Mouse (Mus musculus) adrenal gland, postnatal 36 days (tissue): ENCODE measurements around the gene Hspa8. TPM values are rescaled to one million over a fixed set of nuclear protein-coding genes. Genes with fewer than 3 reads are reported as not detected.
"Not testable (repeated sequence)": the region's sequence is repeated elsewhere in the genome, so short reads cannot be mapped to it uniquely, and the experiment has no call there.

ENCODE experiments used
- DNase-seq, 2 experiments: peaks; one replicate each; pipeline ENCODE4 v3.0.0; 2021; ENCODE audit warnings: mixed read lengths in 1 of 2
- long read RNA-seq, 2 experiments: library from polyadenylated mRNA; stranded (forward); transcript quantifications; one replicate each; pipeline ENCODE4 v2.0.0; 2021; ENCODE audit warnings: borderline sequencing depth in 2 of 2
- total RNA-seq, 2 experiments: library from RNA; stranded (reverse); gene quantifications; 2 replicates each; pipeline ENCODE4 v1.2.3; 2021

The Hspa8 gene
- 1,000 to 10,000 TPM; 1,561 to 3,265 TPM for total RNA-seq
- long read RNA-seq, experiment 1, transcript Hspa8-201 (9 exons, 2,394 nt) = major isoform, 2,246 of 2,408 reads
- long read RNA-seq, experiment 1, partial matches to known transcripts = 143 of 2,408 reads
- long read RNA-seq, experiment 1, other reads (novel, unspliced or antisense) = 19 of 2,408 reads
- long read RNA-seq, experiment 2, transcript Hspa8-201 (9 exons, 2,394 nt) = major isoform, 623 of 659 reads
- long read RNA-seq, experiment 2, partial matches to known transcripts = 29 of 659 reads
- long read RNA-seq, experiment 2, other reads (novel, unspliced or antisense) = 7 of 659 reads

GRCm38 (mm10) chr9:40800675-40801612 is at the start of gene Hspa8:
Gene Hspa8 (plus strand): TSS chr9:40800984.
- DNase-seq = peak; percentile 100

- no peak for DNase-seq
These were observed 49.0 kb upstream of the Hspa8 start for GRCm38 (mm10) chr9:40751749-40752148.

GRCm38 (mm10) chr9:40756401-40756800 is 44.4 kb upstream of the Hspa8 start:
- peak; percentile 36 to 64 for DNase-seq

GRCm38 (mm10) chr9:40757105-40757626 is 43.6 kb upstream of the Hspa8 start:
- peak; percentile 61 to 75 for DNase-seq

GRCm38 (mm10) chr9:40757685-40758270 is 43.0 kb upstream of the Hspa8 start:
- peak; percentile 69 to 76 for DNase-seq

- DNase-seq = no peak
These were observed 38.4 kb upstream of the Hspa8 start for GRCm38 (mm10) chr9:40762354-40762753.

GRCm38 (mm10) chr9:40764887-40765580 is 35.8 kb upstream of the Hspa8 start:
- DNase-seq = no peak

GRCm38 (mm10) chr9:40765581-40765940 is 35.2 kb upstream of the Hspa8 start:
- DNase-seq = no peak

GRCm38 (mm10) chr9:40766058-40766605 is 34.7 kb upstream of the Hspa8 start:
- DNase-seq = no peak

GRCm38 (mm10) chr9:40767946-40768345 is 32.8 kb upstream of the Hspa8 start:
- no peak for DNase-seq

GRCm38 (mm10) chr9:40772246-40772645 is 28.5 kb upstream of the Hspa8 start:
- DNase-seq = no peak

- DNase-seq = not testable (repeated sequence)
These were observed 27.6 kb upstream of the Hspa8 start for GRCm38 (mm10) chr9:40773142-40773541.

- no peak for DNase-seq
These were observed 26.9 kb upstream of the Hspa8 start for GRCm38 (mm10) chr9:40773869-40774268.

GRCm38 (mm10) chr9:40776044-40776443 is 24.7 kb upstream of the Hspa8 start:
- DNase-seq = no peak

GRCm38 (mm10) chr9:40776459-40777248 is 24.1 kb upstream of the Hspa8 start:
- DNase-seq = peak; percentile 70 to 78

GRCm38 (mm10) chr9:40780111-40780510 is 20.7 kb upstream of the Hspa8 start:
- no peak for DNase-seq

- no peak for DNase-seq
These were observed 19.7 kb upstream of the Hspa8 start for GRCm38 (mm10) chr9:40780892-40781725.

- DNase-seq = peak; percentile 73 to 81
These were observed 18.8 kb upstream of the Hspa8 start for GRCm38 (mm10) chr9:40781726-40782581.
